Comparison of ENCODE assay signal across 8 mouse cellular contexts in the genomic region with DNA sequence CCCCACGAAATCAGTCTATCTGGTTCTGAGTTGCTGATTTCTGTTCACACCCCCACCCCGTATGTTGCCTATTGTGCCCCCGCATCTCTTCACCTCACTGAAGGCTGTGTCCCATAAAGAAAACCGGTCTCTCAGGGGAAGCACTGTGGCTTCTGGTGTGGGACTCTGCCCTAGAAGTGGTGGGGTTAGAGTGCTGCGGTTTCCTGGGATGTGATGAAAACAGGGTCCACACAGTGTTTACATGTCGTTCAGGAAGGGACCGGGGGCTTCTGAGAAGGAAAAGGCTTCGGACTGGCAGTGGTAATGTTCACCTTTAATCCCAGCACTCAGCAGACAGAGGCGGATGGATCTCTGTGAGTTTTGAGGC.
DNase-seq lines count a peak whose midpoint lies in the region; ATAC-seq lines count a peak whose summit lies in the region.
"Had no signal": no experiment of that assay in that cellular context is flagged by ENCODE, and none has a peak within 500 bp of the region (broad histone marks: within the 10 kb centered on the region; RNA-seq: fewer than 3 reads in every experiment).

No protein-coding gene starts in this region.

- H3K36me3 ChIP-seq in kidney, embryonic 15.5 days: no peaks in the 10 kb centered on the region
- H3K36me3 ChIP-seq in embryonic facial prominence, embryonic 14.5 days (ENCODE audit: control insufficient read depth, insufficient read depth, low read length): no peaks in the 10 kb centered on the region
- no peaks in the 10 kb centered on the region for H3K36me3 ChIP-seq in hindbrain, embryonic 11.5 days (ENCODE audit: control insufficient read depth, insufficient read depth, low read length)
- no peaks in the 10 kb centered on the region for H3K36me3 ChIP-seq in midbrain, embryonic 14.5 days (ENCODE audit: control insufficient read depth, insufficient read depth, low read length)

- 0 out of 2 replicates have a peak, but pooled peaks cover 2% of the 10 kb centered on the region for H3K27me3 ChIP-seq in kidney, embryonic 15.5 days
- no peaks in the 10 kb centered on the region for H3K27me3 ChIP-seq in embryonic facial prominence, embryonic 14.5 days (replicated peaks; ENCODE audit: control insufficient read depth, insufficient read depth, low read length)
- H3K27me3 ChIP-seq in hindbrain, embryonic 11.5 days (ENCODE audit: control insufficient read depth, insufficient read depth, low read length): no peaks in the 10 kb centered on the region
- H3K27me3 ChIP-seq in midbrain, embryonic 14.5 days (ENCODE audit: control insufficient read depth, insufficient read depth, low read length): no peaks in the 10 kb centered on the region
- H3K27me3 ChIP-seq: Patski had no signal

- 52% methylated on average over 9 of the region's 9 CpGs for WGBS in kidney, embryonic 15.5 days
- 48% methylated on average over 9 of the region's 9 CpGs for WGBS in embryonic facial prominence, embryonic 14.5 days
- 48% methylated on average over 9 of the region's 9 CpGs for WGBS in hindbrain, embryonic 11.5 days
- WGBS in midbrain, embryonic 14.5 days: 41% methylated on average over 9 of the region's 9 CpGs

- H3K4me2 ChIP-seq in kidney, embryonic 15.5 days: 0 out of 2 replicates have a peak overlapping the region, but pooled peaks have one; percentile 12
- H3K4me2 ChIP-seq in embryonic facial prominence, embryonic 14.5 days (ENCODE audit: low read depth, low read length): peak overlapping the region; percentile 33
- H3K4me2 ChIP-seq in hindbrain, embryonic 11.5 days (replicated peaks; ENCODE audit: low read depth, low read length): no peak overlapping the region
- H3K4me2 ChIP-seq in midbrain, embryonic 14.5 days (ENCODE audit: low read length): peak overlapping the region; percentile 23; the same call in 1 of the 2 replicates

- no peak for ATAC-seq in kidney, embryonic 15.5 days (replicated peaks; ENCODE audit: low FRiP score)
- ATAC-seq in embryonic facial prominence, embryonic 14.5 days (ENCODE audit: low read depth): 0 out of 2 replicates have a peak, but pooled peaks have one; percentile 9
- peak; percentile 57 for ATAC-seq in hindbrain, embryonic 11.5 days (ENCODE audit: low FRiP score)
- peak; percentile 43 for ATAC-seq in midbrain, embryonic 14.5 days (ENCODE audit: low FRiP score, low TSS enrichment)
- ATAC-seq: Patski had no signal

- no peaks in the 10 kb centered on the region for H3K9me3 ChIP-seq in kidney, embryonic 15.5 days (replicated peaks)
- H3K9me3 ChIP-seq in embryonic facial prominence, embryonic 14.5 days (ENCODE audit: control insufficient read depth, low read length): no peaks in the 10 kb centered on the region
- no peaks in the 10 kb centered on the region for H3K9me3 ChIP-seq in hindbrain, embryonic 11.5 days (ENCODE audit: control insufficient read depth, low read length)
- H3K9me3 ChIP-seq in midbrain, embryonic 14.5 days (ENCODE audit: control insufficient read depth, low read length): no peaks in the 10 kb centered on the region

- no peak overlapping the region for H3K9ac ChIP-seq in kidney, embryonic 15.5 days
- H3K9ac ChIP-seq in embryonic facial prominence, embryonic 14.5 days (ENCODE audit: low read depth, low read length): no peak overlapping the region
- H3K9ac ChIP-seq in hindbrain, embryonic 11.5 days (ENCODE audit: low read depth, low read length): peak overlapping the region; percentile 28; the same call in 1 of the 2 replicates
- H3K9ac ChIP-seq in midbrain, embryonic 14.5 days (replicated peaks; ENCODE audit: low read length): peak overlapping the region; percentile 25; the same call in 1 of the 2 replicates

- peaks cover 19% of the 10 kb centered on the region for H3K4me1 ChIP-seq in kidney, embryonic 15.5 days
- H3K4me1 ChIP-seq in embryonic facial prominence, embryonic 14.5 days (ENCODE audit: control insufficient read depth, insufficient read depth, low read length): peaks cover 10% of the 10 kb centered on the region
- H3K4me1 ChIP-seq in hindbrain, embryonic 11.5 days (replicated peaks; ENCODE audit: control insufficient read depth, insufficient read depth, low read length): peaks cover 2% of the 10 kb centered on the region; the same call in 1 of the 2 replicates
- peaks cover 10% of the 10 kb centered on the region for H3K4me1 ChIP-seq in midbrain, embryonic 14.5 days (ENCODE audit: control insufficient read depth, insufficient read depth, low read length)

- no peak overlapping the region for H3K4me3 ChIP-seq in kidney, embryonic 15.5 days (replicated peaks)
- H3K4me3 ChIP-seq in embryonic facial prominence, embryonic 14.5 days (ENCODE audit: low read depth, low read length): no peak overlapping the region
- no peak overlapping the region for H3K4me3 ChIP-seq in hindbrain, embryonic 11.5 days (ENCODE audit: low read depth, low read length)
- H3K4me3 ChIP-seq in midbrain, embryonic 14.5 days (replicated peaks; ENCODE audit: low read depth, low read length): no peak overlapping the region

- DNase-seq in kidney, postnatal 4 days: no peak
- no peak for DNase-seq in embryonic facial prominence, embryonic 14.5 days (ENCODE audit: low spot score)
- peak; percentile 44 for DNase-seq in hindbrain, embryonic 11.5 days (ENCODE audit: low spot score)
- no peak for DNase-seq in midbrain, embryonic 14.5 days
- DNase-seq in cerebellum, adult 11 months: no peak
- DNase-seq in right cerebral cortex, adult 2 months (ENCODE audit: low spot score in 2 of 2): no peak

- no peak overlapping the region for H3K27ac ChIP-seq in kidney, embryonic 15.5 days
- no peak overlapping the region; the same call in 1 of the 2 replicates for H3K27ac ChIP-seq in embryonic facial prominence, embryonic 14.5 days (replicated peaks; ENCODE audit: low read depth, low read length)
- peak overlapping the region; percentile 49 for H3K27ac ChIP-seq in hindbrain, embryonic 11.5 days (ENCODE audit: low read depth, low read length)
- H3K27ac ChIP-seq in midbrain, embryonic 14.5 days (replicated peaks; ENCODE audit: low read depth, low read length): peak overlapping the region; percentile 88

Comparison
In these comparisons a context has a peak if more than half of its experiments do, and no peak if none do; other contexts are left out.
1. H3K27ac ChIP-seq: peak in hindbrain, embryonic 11.5 days (single experiment) and midbrain, embryonic 14.5 days (single experiment); none in kidney, embryonic 15.5 days (single experiment) and embryonic facial prominence, embryonic 14.5 days (single experiment).
2. H3K9ac ChIP-seq: peak in hindbrain, embryonic 11.5 days (single experiment) and midbrain, embryonic 14.5 days (single experiment); none in kidney, embryonic 15.5 days (single experiment) and embryonic facial prominence, embryonic 14.5 days (single experiment).